Mouse (Mus musculus): ENCODE results near the gene Acvr2a. TPM values are rescaled to one million over a fixed set of nuclear protein-coding genes. Genes with fewer than 3 reads are reported as not detected.

Acvr2a gene
- total RNA-seq, 1 experiment from 2014 or later, result 7.4 TPM

Other genes with a start within 250 kb of the Acvr2a start
- 37.1 and 46.0 TPM in 2 replicates for gene Mbd5, start 135.4 kb downstream of the Acvr2a start, total RNA-seq (2017)
- 196 and 316 TPM in 2 replicates for gene Orc4, start 136.2 kb downstream of the Acvr2a start, total RNA-seq (2017)